Mouse (Mus musculus): ENCODE data around the gene Prdm1.

GRCm38 (mm10) chr10:44435956-44436355, 92.3 kb downstream of the Prdm1 start:
- TF ChIP-seq POLR2A (IDR thresholded peaks at IDR 0.05; ENCODE audit: borderline replicate concordance, control insufficient read depth, low read depth, low read length) (no peak), CTCF (IDR thresholded peaks at IDR 0.05; ENCODE audit: control insufficient read depth, insufficient read depth, low read length) (no peak)
